Mouse (Mus musculus) cerebellum, adult 2 months (tissue): ENCODE results near the gene Fam174a.
A peak's percentile ranks its signal among the peaks of the same experiment; 100 is the strongest.

Source experiments
- CTCF ChIP-seq: fragments of 200-500 bp; IDR thresholded peaks from 2 replicates; pipeline ENCODE4 v1.5.1; 2011; ENCODE audit warnings: low read depth, mild to moderate bottlenecking, control low read depth, low read length, moderate library complexity, borderline replicate concordance; ENCODE audit not compliant: insufficient read depth
- POLR2A ChIP-seq: fragments of 200-500 bp; IDR thresholded peaks from 2 replicates; pipeline ENCODE4 v1.6.1; 2011; ENCODE audit warnings: low read length, control low read depth, borderline replicate concordance; ENCODE audit not compliant: insufficient read depth

DNA sequence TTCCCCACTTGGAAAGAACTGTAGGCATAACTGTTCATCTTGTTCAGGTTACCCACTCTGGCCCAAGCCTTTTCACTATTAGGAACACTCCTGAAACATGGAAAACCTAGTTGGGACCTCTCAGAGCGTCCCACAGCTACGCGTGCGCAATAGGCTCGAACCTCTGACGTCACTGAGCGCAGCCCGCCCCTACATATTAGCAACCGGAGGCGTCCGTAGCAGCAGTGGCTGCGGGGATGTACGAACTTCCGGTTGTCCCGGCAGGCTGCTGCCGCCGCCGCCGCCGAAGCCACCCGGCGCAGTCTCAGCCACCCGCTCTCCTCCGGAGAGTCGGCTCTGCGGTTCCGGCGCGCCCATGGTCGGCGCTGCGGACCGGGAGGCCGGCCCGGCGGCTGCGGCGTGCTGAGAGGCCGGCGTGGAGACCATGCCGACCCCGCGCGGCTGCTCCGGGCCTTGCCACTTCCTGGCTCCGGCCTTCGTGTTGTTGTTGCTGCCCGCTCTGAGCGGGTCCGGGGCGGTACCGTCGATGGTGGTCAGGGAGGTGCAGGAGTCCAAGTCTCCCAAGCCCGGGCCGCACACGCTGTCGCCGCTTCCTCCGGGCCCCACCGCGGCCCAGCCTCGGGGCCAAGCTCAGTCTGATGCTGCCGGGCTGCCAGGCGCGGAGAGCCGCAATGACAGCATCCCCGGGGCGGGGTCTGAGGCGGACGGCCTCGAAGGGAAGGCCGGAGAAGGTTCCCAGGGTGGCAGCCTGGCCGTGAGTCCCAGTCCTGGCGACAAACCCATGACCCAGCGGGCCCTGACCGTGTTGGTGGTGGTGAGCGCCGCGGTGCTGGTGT lies at the start of gene Fam174a:
- peak; percentile 43; the same call in 1 of the 2 replicates for TF ChIP-seq POLR2A
- TF ChIP-seq CTCF: no peak
